Mouse (Mus musculus) A20 (cell line): Measurements from ENCODE around the gene Cep350.

Experiments
- DNase-seq: peaks from one replicate; pipeline ENCODE4 v3.0.0-alpha.2; 2011; ENCODE audit warnings: low read depth, low spot score

Cep350 gene

GRCm38 (mm10) chr1:155973068-155973718, at the start of gene Cep350:
TSS of gene Cep350 (minus strand) at chr1:155973255.
- DNase-seq = peak; percentile 98

- no peak for DNase-seq
These were observed 47.3 kb upstream of the Cep350 start for GRCm38 (mm10) chr1:156020402-156020801.

GRCm38 (mm10) chr1:156019800-156020199, 46.7 kb upstream of the Cep350 start:
- no peak for DNase-seq

- DNase-seq = no peak
These were observed 35.9 kb upstream of the Cep350 start for GRCm38 (mm10) chr1:156009003-156009402.

- no peak for DNase-seq
These were observed 32.9 kb upstream of the Cep350 start for GRCm38 (mm10) chr1:156005906-156006305.

- DNase-seq = no peak
These were observed 30.3 kb upstream of the Cep350 start for GRCm38 (mm10) chr1:156003201-156003935.

GRCm38 (mm10) chr1:156002366-156002765, 29.3 kb upstream of the Cep350 start:
- no peak for DNase-seq

GRCm38 (mm10) chr1:155995612-155996011, 22.6 kb upstream of the Cep350 start:
- DNase-seq = no peak

GRCm38 (mm10) chr1:155994524-155994923, 21.5 kb upstream of the Cep350 start:
- DNase-seq = no peak

GRCm38 (mm10) chr1:155990391-155990790, 17.3 kb upstream of the Cep350 start:
- DNase-seq = peak; percentile 68

GRCm38 (mm10) chr1:155989387-155989786, 16.3 kb upstream of the Cep350 start:
- peak; percentile 26 for DNase-seq

- peak; percentile 58 for DNase-seq
These were observed 14.6 kb upstream of the Cep350 start for GRCm38 (mm10) chr1:155987625-155988024.

- DNase-seq = no peak
These were observed 1.9 kb upstream of the Cep350 start for GRCm38 (mm10) chr1:155974931-155975330.

- DNase-seq = no peak
These were observed 794 bp upstream of the Cep350 start for GRCm38 (mm10) chr1:155973719-155974379.

- DNase-seq = peak; percentile 79
These were observed 648 bp downstream of the Cep350 start for GRCm38 (mm10) chr1:155972146-155973067.

GRCm38 (mm10) chr1:155949170-155949569, 23.9 kb downstream of the Cep350 start:
- no peak for DNase-seq

- no peak for DNase-seq
These were observed 28.7 kb downstream of the Cep350 start for GRCm38 (mm10) chr1:155944361-155944760.

- DNase-seq = no peak
These were observed 35.6 kb downstream of the Cep350 start for GRCm38 (mm10) chr1:155937416-155937815.

GRCm38 (mm10) chr1:155934702-155935101, 38.4 kb downstream of the Cep350 start:
- DNase-seq = no peak

GRCm38 (mm10) chr1:155903561-155903960, 69.5 kb downstream of the Cep350 start:
- DNase-seq = no peak

GRCm38 (mm10) chr1:155901348-155901747, 71.7 kb downstream of the Cep350 start:
- DNase-seq = no peak
